Mouse (Mus musculus) left cerebral cortex, adult 8-10 months (tissue): Measurements from ENCODE around the gene Zfyve26. TPM values are rescaled to one million over a fixed set of nuclear protein-coding genes. Genes with fewer than 3 reads are reported as not detected.

Experiments used
- total RNA-seq, 4 experiments: library from RNA; stranded (reverse); gene quantifications; 2 replicates each; pipeline ENCODE4 v1.2.4; 2022

Zfyve26 gene
- total RNA-seq, 4 experiments from 2014 or later, result 28.0 to 34.1 (median 30.7) TPM

Other genes with a start within 250 kb of the Zfyve26 start
- gene Pigh, start 206.7 kb downstream of the Zfyve26 start, total RNA-seq, result 10 to 100 TPM in 2 of 4 experiments, 1 to 10 TPM in 2; 8.1 to 12.4 (median 9.7) TPM
- 1 to 10 TPM; 4.5 to 5.7 (median 5.6) TPM for gene Arg2, start 165.5 kb downstream of the Zfyve26 start, total RNA-seq
- gene Vti1b, start 123.6 kb downstream of the Zfyve26 start, total RNA-seq, result 100 to 1,000 TPM; 236 to 253 (median 243) TPM
- 10 to 100 TPM; 23.6 to 29.3 (median 24.5) TPM for gene Rdh11, start 104.0 kb downstream of the Zfyve26 start, total RNA-seq
- gene Rdh12, start 87.4 kb downstream of the Zfyve26 start, total RNA-seq, result 1 to 10 TPM; 1.4 to 2.7 (median 2.2) TPM
- under 1 TPM in 1 of 4 experiments, not detected in 3; 0.39 TPM for gene Rad51b, start 978 bp upstream of the Zfyve26 start, total RNA-seq